Mouse (Mus musculus): ENCODE measurements around the gene Ccl12. TPM values are rescaled to one million over a fixed set of nuclear protein-coding genes. Genes with fewer than 3 reads are reported as not detected.
A peak's percentile ranks its signal among the peaks of the same experiment; 100 is the strongest.

Gene Ccl12
- total RNA-seq (2021): 1 to 10 TPM; 1.1 TPM

DNA sequence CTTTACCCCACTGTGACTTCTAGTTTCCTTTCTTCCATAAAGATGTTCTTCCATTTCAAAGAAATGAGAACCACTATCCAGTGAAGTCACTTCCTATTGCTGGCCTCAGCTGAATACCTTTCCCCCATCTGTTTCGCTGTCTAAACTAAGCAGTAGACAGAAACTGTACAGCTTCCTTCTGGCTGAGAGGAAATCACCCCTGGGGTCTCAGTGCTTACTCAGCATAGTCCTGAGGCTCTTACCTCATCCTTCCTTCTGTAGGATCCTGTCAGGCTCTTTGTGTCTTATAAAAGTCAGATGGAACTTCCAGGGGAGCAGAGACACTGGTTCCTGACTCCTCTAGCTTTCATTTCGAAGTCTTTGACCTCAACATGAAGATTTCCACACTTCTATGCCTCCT is at the start of gene Ccl12:
TSS of gene Ccl12 (plus strand) at position 317 of the 400 bp plus-strand sequence.
- intact Hi-C loops (cut with DNase I): no loop called here
- DNase-seq: no peak

DNA sequence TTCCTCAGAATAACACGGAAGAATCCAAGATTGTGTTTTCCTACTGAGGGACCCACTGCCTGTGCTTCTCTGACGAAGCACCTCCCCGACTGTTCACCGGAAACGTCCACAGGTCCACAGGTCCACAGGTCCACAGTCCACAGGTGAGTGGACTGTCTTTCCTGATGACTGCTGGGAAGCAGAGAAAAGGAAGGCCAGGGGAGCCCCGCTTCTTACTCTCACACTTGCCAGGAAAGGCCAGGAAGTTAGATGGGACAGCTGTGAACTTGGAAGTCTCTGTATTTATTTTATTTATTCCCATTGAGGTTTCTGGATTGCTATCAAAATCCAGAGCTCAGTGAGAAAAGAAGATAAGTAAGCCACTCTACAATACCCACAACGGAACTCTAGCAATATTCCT is 47.8 kb upstream of the Ccl12 start:
- intact Hi-C loops (cut with DNase I): no loop called here
- DNase-seq: no peak

DNA sequence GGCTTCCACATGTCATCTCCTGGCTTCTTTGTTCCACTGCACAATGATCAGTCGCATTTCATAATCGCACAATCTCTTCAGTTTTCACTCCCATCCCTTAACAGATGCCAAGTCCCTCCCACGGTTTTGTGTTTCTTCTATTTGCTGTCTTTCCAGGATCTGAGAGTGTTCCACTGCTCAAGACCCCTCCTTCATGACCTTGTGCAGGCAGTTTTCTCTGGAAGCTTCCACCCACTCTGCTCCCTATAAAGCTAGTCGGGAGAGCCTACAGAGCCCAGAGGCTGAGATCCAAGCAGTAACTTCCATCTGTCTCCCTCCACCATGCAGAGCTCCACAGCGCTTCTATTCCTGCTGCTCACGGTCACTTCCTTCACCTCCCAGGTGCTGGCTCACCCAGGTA is 44.0 kb upstream of the Ccl12 start, which contains the start of gene Ccl11:
TSS of gene Ccl11 (plus strand) at position 178 of the 400 bp plus-strand sequence.
- intact Hi-C loops (cut with DNase I): no loop called here
- no peak for DNase-seq

DNA sequence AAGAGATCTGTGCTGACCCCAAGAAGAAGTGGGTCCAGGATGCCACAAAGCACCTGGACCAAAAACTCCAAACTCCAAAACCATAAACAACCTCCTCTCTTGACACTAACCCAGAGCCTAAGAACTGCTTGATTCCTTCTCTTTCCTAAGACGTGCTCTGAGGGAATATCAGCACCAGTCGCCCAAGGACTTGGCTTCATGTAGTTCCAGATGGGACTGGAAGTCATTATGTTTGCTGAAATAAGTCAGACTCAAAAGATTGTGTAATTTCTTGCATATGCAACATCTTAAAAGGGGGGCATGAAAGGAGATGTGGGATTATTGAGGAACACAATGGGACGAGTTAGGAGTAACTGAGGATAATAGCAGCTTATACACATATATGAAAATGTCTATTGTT is 39.4 kb upstream of the Ccl12 start:
- no peak for DNase-seq
- intact Hi-C loops (cut with DNase I): no loop called here

DNA sequence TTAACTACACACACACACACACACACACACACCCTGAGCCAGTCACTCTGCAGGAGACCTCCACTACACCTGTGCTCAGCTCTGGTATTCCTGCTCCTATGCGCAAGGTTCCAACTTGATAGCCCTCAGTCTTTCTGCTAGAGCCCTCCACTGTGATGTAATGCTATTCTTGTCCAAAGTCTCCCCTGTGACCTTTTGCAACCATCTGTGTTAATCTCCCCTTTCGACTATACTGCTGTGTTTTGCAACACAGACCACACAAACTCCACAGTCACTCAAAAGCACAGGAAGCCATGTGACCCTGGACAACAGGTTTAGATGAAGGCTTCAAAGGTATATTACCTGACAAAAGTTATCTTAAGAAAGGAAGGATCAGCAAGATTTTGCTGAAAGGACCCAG is 38.2 kb upstream of the Ccl12 start:
- intact Hi-C loops (cut with DNase I): no loop called here

DNA sequence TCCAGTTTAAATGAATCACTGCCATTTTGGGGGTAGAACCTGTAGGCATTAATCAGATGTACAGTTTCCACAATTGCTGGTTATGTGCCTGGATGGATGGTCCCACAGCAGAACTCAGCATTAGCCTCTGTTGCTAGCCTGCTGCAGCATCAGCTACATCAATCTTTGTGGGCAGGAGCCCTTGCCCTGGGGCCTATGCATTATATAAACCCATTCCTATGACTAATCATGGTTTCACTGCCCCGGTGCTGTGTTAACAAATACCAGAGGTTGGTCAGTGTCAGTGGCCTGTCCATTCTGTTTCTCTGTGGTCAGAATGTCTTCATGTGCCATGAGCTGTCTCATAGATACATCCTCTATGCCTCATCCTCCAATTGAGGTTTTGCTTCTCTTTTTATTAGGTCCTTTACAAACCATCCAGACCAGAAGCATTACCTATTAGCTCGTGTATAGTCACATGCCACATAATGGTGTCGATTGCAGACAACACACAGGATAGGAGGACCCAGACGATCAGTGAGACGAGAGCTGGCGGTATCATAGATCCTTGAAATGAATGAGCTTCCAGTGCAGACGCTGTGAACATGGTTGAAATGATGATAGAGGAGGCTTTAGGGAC is 34.6 kb upstream of the Ccl12 start:
- no peak for DNase-seq
- intact Hi-C loops (cut with DNase I): no loop called here

More for the DNA sequence above, 38.2 kb upstream of the Ccl12 start:
- DNase-seq: no peak

DNA sequence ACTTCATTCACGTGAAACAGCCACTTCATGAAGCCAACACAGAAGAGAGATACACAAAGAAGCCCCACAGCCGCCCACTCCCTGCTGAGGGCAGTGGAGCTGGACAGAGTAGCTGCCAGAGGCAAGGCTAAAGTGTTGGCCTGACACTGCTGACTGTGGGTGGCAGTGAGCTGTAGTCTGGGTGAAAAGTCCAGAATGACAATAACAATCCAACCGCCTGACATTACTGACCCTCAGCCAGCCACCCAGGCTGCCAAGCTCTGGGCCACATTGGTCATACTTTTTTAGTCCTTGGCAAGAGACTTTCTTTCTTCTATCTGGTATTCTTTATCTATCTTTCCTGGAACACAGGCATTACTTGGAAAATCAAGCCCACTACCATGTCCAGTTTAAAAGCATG is 30.6 kb upstream of the Ccl12 start:
- DNase-seq: peak; percentile 9
- intact Hi-C loops (cut with DNase I): no loop called here

DNA sequence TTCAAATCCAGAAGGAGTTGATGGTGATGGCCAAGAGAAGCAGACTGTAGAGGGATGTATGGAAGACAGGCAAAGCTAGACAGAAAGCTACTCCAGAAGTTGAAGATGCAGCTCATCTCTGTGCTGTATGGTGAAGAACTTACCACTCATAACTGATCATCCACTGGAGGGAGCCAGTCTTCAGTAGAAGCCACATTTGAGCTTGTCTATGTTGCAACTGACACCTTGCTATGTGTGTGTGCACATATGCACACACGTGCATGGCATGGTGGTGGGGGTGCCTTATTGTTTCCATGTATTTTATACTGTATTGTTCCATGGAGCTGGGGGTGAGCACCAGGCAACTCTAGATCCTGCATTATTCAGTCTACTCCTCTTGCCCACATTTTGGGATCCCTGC is 29.3 kb upstream of the Ccl12 start:
- intact Hi-C loops (cut with DNase I): no loop called here

DNA sequence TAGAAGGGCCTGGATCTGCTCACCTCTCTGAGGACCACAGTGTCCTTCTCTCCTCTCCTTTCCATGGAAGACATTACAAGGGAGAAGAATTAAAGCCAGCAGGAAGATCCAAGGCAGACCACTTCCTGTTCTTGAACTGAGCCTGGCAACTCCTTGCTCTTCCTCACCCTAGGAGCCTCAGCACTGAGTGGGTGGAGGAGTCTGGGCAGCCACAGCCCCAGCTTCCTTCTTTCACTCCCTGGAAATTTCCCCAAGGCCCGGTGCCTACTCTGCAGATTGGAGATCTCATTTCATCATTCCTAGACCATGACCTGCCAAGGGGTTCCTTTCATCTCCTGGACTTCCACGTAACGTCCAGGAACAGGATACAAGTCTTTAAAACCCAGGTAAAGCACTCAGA is 28.7 kb upstream of the Ccl12 start:
- intact Hi-C loops (cut with DNase I): no loop called here
- no peak for DNase-seq

More for the DNA sequence above, 29.3 kb upstream of the Ccl12 start:
- DNase-seq: no peak

DNA sequence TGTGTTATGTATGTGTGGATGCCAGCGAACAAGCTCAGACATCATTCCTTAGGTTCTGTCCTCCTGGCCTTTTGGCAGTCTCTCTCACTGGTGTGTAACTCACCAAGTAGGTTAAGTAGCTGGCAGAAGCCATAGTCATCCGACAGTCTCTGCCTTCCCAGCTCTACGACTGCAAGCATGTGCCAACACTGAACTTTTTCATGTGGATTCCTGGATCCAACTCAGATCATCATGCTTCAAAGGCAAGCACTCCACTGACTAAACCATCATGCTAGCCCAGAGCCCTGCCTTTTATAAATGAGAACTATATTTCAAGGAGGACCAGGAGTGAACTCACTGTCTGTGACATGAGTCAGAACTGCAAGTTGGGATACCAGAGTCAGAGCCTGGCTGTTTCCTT is 28.0 kb upstream of the Ccl12 start:
- DNase-seq: no peak
- intact Hi-C loops (cut with DNase I): no loop called here

DNA sequence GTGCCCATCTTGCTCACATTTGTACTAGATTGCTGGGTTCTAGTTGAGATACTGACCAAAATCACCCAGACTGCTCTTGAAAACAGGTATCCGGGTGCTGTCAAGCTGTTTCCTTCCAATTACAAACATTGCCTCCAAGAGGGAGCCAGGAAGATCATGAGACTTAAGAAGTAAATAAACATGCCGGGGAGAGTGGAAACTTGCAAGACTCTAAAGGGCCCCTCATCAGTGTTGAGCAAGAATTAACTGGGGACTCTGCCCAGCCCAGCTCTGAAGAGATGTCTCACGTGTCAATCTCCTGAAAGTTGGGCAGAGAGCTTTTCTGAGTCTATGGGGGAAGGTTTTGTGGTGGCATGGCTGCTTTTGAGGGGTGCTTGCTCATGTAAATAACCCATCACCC is 24.6 kb upstream of the Ccl12 start:
- intact Hi-C loops (cut with DNase I): no loop called here

DNA sequence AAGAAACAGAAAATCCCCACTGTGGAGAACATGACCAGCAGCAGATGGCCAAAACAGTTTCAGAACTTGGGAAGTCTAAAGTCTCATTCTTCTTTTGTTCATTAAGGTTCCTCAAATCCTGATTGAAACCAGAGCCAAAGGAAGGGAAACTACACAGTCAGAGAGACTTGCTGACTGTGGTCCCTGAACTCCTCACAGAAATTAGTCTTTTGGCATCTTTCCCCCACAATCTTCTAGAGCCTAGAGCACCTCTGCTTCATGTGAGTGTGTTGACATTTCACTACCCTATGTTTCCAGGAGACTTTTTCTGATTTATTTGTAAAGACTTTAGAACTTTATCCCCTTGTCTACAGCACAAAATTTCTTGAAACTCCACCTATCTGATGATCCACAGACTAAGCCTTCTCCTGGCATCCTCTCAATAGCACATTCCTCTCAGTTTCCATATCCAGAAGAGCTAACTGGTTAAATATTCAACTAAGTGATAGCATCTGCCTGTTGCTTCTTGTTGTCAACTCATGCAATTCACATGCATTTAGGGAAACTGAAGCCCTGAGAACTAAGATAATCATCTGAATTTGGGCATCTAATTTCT is 23.4 kb upstream of the Ccl12 start:
- intact Hi-C loops (cut with DNase I): no loop called here
- no peak for DNase-seq

More for the DNA sequence above, 24.6 kb upstream of the Ccl12 start:
- DNase-seq: no peak

DNA sequence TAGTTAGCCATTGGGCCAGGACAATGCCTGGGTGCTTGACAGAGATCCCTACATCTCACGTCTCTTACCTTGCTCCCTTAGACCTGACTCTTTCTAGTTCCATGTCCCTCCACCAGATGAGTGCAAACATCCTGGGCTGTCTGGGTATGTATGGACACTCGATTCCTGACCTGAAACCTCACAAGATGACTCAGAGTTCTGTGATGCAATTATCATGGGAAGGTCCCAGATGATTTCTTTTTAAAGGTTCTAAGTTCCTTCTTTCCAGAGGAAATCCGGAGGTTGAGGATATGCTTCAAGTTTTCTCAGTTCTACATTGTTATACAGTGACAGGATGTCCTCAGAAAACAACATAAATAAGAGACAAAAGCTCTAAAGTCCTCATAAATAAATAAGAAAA is 20.8 kb upstream of the Ccl12 start:
- intact Hi-C loops (cut with DNase I): no loop called here
- DNase-seq: no peak

DNA sequence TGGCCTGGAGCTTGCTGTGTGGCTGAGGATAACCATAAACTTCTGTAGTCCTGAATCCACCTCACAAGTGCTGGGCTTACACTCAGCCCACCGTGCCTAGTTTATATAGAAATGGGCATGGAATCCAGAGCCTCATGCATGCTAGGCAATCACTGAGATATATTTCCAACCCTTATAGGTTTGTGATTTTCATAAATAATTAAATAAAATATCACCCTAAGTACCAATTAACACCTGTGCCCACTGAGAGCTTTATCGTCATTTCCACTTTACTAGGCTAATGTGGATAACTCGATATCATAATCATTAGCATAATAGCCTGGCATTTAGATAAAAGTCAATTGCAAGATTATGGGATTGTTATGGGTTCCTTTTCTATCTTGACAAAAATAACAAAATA is 17.3 kb upstream of the Ccl12 start:
- no peak for DNase-seq
- intact Hi-C loops (cut with DNase I): no loop called here

DNA sequence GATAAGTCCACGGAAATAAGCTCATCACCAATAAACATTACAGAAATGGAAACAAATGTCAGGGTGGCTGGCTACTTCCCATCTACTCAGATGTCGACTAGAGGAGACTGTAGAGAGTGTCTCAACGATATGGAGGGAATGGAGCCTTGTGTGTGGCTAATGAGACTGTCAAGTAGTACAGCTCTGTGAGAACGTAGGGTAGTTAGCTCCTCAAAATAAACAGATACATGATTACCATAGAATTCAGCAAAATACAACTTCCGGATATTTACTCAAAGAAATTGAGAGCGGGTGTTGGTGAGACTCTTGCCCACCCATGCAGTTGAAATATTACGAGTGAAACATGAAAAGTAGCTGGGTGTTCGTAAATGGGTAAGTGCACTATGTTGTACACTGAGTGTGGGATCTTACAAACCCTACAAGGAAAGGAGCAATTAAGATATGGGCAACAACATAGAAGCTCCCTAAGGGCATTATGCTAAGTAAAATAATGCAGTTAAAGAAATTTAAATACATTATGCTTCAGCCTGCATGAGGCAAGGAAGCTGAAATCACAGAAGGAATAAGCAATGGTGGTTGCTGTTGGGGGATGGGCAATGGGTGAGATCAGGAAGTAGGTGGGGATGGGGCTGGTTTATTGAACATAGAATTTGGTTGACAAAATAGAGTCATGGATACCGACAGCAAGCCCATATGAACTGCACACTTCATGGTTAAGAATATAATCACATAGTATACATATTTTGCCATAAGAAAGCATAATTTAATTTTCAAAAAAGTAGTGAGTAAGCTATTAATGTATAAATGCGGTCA is 1.9 kb upstream of the Ccl12 start:
- no peak for DNase-seq
- intact Hi-C loops (cut with DNase I): no loop called here

DNA sequence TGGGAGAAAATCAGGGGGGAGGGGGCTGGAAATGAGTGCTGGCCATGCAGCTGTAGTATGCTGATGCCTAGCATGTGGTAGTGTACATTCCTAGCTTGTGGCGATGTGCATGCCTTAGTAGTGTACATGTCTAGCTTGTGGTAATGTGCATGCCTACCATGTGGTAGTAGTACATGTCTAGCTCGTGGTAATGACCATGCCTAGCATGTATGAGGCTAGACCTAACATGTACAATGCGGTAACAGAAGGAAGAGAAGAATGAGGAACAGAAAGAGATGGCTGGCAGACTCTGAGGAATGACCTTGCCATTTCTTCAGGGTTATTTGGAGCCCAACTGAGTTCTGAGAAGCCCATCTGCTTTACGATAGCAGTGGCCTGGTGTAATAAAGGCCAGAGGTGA is 558 bp upstream of the Ccl12 start:
- DNase-seq: no peak
- intact Hi-C loops (cut with DNase I): no loop called here

DNA sequence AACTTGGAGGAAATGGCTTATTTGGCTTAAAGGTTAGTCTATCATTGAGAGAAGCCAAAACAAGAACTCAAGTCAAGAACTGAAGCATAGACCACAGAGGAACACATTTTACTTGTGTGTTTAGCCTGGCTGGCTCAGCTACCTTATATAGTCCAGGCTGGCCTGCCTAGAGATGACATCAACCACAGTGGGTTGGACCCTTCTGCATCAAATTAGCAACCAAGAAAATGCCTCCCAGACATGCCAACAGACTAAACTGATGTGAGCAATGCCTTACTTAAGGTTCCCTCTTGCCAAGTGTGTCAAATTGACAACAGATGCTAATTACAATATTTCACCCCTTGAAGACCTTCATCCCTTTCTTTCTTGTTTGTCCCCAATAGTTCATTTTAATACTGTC is 8.0 kb downstream of the Ccl12 start:
- intact Hi-C loops (cut with DNase I): no loop called here

DNA sequence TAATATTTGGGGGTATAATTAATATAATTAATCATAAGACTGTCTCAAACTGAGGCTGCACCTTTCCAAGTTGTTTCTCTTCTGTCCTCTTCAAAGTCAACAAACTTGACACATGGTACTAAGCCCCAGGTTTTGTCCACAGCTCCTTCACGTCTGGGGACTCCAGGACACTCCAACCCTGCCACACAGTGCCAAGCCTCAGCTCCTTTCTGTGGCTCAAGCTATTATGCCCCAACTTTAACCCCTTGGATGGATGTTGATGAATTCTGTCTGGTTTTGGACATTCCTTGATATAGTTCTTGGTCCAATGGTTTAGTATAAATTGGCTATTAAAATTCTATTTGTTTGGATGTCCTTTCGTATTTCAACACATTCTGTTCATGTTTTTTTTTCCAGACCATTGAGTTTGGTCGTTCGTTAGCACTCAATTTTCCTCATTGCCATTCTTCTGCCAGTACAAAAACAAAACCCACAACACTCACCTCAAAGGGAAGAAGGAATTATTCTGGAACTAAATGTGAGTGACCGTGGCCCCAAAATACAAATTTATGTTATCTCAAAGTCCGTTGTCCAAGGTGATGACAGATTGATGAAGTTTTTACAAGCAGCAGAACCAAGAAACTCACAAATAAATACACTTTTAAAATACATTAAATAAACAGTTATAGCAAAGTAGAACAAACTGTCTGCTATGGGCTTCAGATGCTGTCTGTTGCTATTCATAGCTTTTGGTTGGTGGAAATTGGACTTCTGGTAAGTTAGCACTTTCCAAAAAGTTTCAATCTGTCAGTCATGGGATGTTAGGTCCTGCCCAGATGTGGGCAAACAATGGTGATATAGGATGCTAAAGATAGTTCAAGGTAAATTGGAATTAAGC is 9.0 kb downstream of the Ccl12 start:
- no peak for DNase-seq
- intact Hi-C loops (cut with DNase I): no loop called here

More for the DNA sequence above, 8.0 kb downstream of the Ccl12 start:
- DNase-seq: no peak

DNA sequence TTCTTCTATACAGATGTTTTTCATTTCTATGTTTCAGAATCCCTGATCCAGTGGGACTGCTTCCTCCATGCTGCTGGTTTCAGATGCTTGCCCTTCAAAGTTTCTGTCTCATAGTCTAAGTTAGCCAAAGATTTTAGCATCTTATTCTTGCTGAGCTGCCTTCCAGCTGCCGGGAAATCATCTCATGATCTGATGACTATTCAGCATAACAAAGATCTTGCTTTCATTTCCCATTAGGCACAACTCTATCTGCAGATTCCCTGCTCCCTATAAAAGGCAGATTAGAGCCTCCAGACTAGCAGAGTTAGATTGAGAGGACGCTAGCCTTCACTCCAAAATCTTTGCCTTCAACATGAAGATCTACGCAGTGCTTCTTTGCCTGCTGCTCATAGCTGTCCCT is 13.2 kb downstream of the Ccl12 start, which contains the start of gene Ccl8:
TSS of gene Ccl8 (plus strand) at position 301 of the 400 bp plus-strand sequence.
- no peak for DNase-seq
- intact Hi-C loops (cut with DNase I): no loop called here

DNA sequence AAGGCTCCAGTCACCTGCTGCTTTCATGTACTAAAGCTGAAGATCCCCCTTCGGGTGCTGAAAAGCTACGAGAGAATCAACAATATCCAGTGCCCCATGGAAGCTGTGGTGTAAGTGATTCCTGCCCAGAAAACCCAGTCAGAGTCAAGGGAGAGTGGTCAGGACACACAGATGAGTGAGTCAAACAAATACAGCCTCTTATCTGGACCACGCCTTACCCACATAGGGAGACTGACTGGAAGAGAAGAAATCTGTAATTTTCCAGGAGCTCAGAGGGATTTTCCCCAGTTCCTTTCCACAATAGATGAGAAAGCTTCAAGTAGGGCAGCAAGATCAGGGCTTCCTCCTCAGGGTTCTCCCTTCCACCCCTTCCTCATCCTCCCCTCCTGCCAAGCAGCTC is 14.4 kb downstream of the Ccl12 start:
- intact Hi-C loops (cut with DNase I): no loop called here
- no peak for DNase-seq

DNA sequence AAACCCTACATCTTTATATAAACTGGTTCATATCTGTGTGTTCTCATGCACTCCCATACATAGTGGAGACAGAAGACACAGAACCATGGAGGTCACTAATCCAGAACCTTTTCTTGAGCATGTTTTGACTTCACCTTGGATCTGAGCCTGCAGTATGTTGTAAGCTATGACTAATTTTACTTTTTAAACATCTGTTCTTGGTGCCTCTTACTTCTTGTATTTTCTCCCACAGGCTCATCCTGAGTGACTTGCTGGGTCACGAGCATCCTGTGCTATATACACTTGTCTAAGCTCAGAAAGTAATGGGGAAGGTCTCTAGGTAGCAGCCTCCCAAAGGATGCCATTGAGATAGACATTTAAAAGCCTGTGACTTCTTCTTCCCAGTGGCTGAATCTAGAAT is 31.3 kb downstream of the Ccl12 start:
- no peak for DNase-seq
- intact Hi-C loops (cut with DNase I): no loop called here
